In the genomic region with DNA sequence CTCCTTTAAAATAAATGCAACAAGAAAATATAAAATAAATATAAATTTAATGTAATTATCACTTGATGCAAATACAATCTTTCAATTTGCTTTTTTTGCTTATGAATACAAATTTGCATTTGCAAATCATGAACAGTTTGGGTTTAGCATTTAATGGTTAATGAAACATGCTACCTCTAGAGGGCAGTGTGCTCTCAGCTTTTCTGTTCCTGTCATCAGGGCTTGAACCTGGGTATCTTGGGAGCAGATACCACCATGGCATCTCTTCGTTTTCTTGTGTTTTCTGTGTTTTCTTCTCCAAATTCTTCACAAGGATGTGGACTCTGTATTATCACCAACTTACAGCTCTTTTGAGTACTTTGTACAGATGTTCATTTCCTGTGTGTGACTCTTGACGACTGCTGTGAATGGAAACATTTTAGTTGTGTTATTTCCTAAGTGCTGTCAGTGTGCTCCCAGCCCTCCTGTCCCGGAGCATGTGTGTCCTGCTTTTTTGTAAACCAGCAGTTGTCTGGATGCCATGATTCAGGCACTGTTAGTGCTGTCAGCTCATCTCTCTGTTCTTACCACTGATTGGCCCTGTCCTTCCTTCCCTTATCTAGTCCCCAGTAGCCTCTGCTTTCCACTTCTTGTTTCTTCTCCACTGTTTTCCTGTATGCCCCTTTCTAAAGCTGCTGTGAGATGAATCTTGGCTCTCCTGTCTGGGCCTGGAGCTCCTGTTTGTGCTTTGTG, we compare ENCODE assay signal across 8 mouse cellular contexts.
DNase-seq lines count a peak whose midpoint lies in the region; ATAC-seq and TF ChIP-seq lines count a peak whose summit lies in the region.

No protein-coding gene starts in this region.

- no peaks in the 10 kb centered on the region for H3K36me3 ChIP-seq in kidney, adult 2 months (ENCODE audit: control insufficient read depth, insufficient read depth, low read length)
- no peaks in the 10 kb centered on the region for H3K36me3 ChIP-seq in kidney, embryonic 15.5 days
- no peaks in the 10 kb centered on the region for H3K36me3 ChIP-seq in MEL (ENCODE audit: control insufficient read depth in 1 of 2, insufficient read depth in 2 of 2, low read length in 2 of 2)
- no peaks in the 10 kb centered on the region for H3K36me3 ChIP-seq in embryonic facial prominence, embryonic 10.5 days (replicated peaks)
- no peaks in the 10 kb centered on the region for H3K36me3 ChIP-seq in lung, postnatal 0 days (ENCODE audit: insufficient read depth, low read length)

- no peaks in the 10 kb centered on the region for H3K9me3 ChIP-seq in kidney, embryonic 15.5 days (replicated peaks)
- no peaks in the 10 kb centered on the region for H3K9me3 ChIP-seq in MEL (replicated peaks; ENCODE audit: insufficient read depth, low read length)
- no peaks in the 10 kb centered on the region for H3K9me3 ChIP-seq in embryonic facial prominence, embryonic 10.5 days
- no peaks in the 10 kb centered on the region for H3K9me3 ChIP-seq in lung, postnatal 0 days (ENCODE audit: low read length)

- no peak overlapping the region for H3K4me2 ChIP-seq in kidney, embryonic 15.5 days
- H3K4me2 ChIP-seq in lung, postnatal 0 days (replicated peaks; ENCODE audit: low read depth, low read length) = no peak overlapping the region

- ATAC-seq in kidney, embryonic 15.5 days (replicated peaks; ENCODE audit: low FRiP score) = no peak
- ATAC-seq in lung, postnatal 0 days = peak; percentile 67

- no peak overlapping the region for H3K9ac ChIP-seq in kidney, embryonic 15.5 days
- H3K9ac ChIP-seq in MEL (ENCODE audit: control insufficient read depth, low read depth, low read length, poor library complexity, severe bottlenecking) = no peak overlapping the region
- H3K9ac ChIP-seq in lung, postnatal 0 days (replicated peaks; ENCODE audit: low read depth) = no peak overlapping the region

- TF ChIP-seq RAD21 in MEL (IDR thresholded peaks at IDR 0.05; ENCODE audit: low read depth, low read length) = no peak; the same call in none of the 2 replicates

- H3K4me1 ChIP-seq in kidney, adult 2 months (ENCODE audit: control insufficient read depth, insufficient read depth, low read length) = peaks cover 3% of the 10 kb centered on the region; the same call in 1 of the 2 replicates
- peaks cover 10% of the 10 kb centered on the region for H3K4me1 ChIP-seq in kidney, embryonic 15.5 days
- H3K4me1 ChIP-seq in MEL (ENCODE audit: control insufficient read depth in 1 of 2, insufficient read depth in 2 of 2, low read length in 2 of 2) = peaks cover 0 to 2% of the 10 kb centered on the region in 2 experiments; a peak in 1 of 4 replicates
- peaks cover 18% of the 10 kb centered on the region for H3K4me1 ChIP-seq in embryonic facial prominence, embryonic 10.5 days
- peaks cover 3% of the 10 kb centered on the region; the same call in 1 of the 2 replicates for H3K4me1 ChIP-seq in lung, postnatal 0 days (ENCODE audit: insufficient read depth, low read depth, low read length)

- no peak for TF ChIP-seq POLR2A in kidney, adult 2 months (IDR thresholded peaks at IDR 0.05; ENCODE audit: low read depth, low read length)
- TF ChIP-seq POLR2A in MEL (IDR thresholded peaks at IDR 0.05; ENCODE audit: control insufficient read depth in 1 of 2, insufficient read depth in 1 of 2, low read depth in 1 of 2, low read length in 2 of 2, poor library complexity in 1 of 2) = no peak

- 33% methylated on average over 3 of the region's 3 CpGs for WGBS in kidney, adult 2 months
- WGBS in kidney, embryonic 15.5 days = 33% methylated on average over 3 of the region's 3 CpGs
- 40% methylated on average over 3 of the region's 3 CpGs for WGBS in embryonic facial prominence, embryonic 10.5 days
- 20% methylated on average over 3 of the region's 3 CpGs for WGBS in lung, postnatal 0 days

- TF ChIP-seq CTCF in kidney, adult 2 months (conservative IDR thresholded peaks at IDR 0.05; ENCODE audit: insufficient read depth, insufficient read length, low read depth, low read length) = peak; percentile 58
- peak; percentile 65 to 98 (median 82) for TF ChIP-seq CTCF in MEL (IDR thresholded peaks at IDR 0.05 in 2 of 3, conservative IDR thresholded peaks at IDR 0.05 in 1 of 3; ENCODE audit: control insufficient read depth in 1 of 3, insufficient read depth in 1 of 3, low read depth in 2 of 3, low read length in 3 of 3, poor library complexity in 1 of 3, severe bottlenecking in 1 of 3)
- peak; percentile 84 for TF ChIP-seq CTCF in lung, postnatal 0 days (IDR thresholded peaks at IDR 0.05)

- H3K27me3 ChIP-seq in kidney, adult 2 months (replicated peaks; ENCODE audit: control insufficient read depth, insufficient read depth, low read length) = no peaks in the 10 kb centered on the region
- H3K27me3 ChIP-seq in kidney, embryonic 15.5 days = 0 out of 2 replicates have a peak, but pooled peaks cover 6% of the 10 kb centered on the region
- no peaks in the 10 kb centered on the region for H3K27me3 ChIP-seq in MEL (ENCODE audit: control insufficient read depth in 1 of 2, insufficient read depth in 2 of 2, low read length in 2 of 2)
- H3K27me3 ChIP-seq in embryonic facial prominence, embryonic 10.5 days (replicated peaks; ENCODE audit: low read depth, poor library complexity, severe bottlenecking) = peaks cover 45% of the 10 kb centered on the region
- no peaks in the 10 kb centered on the region for H3K27me3 ChIP-seq in lung, postnatal 0 days (replicated peaks; ENCODE audit: insufficient read depth, low read length)

- peak; percentile 55 for DNase-seq in kidney, adult 2 months
- peak; percentile 24 to 37 for DNase-seq in B cell, adult 2 months
- DNase-seq in MEL (ENCODE audit: low read depth, low spot score) = peak; percentile 84
- peak; percentile 46 for DNase-seq in embryonic facial prominence, embryonic 10.5 days (ENCODE audit: low spot score)
- DNase-seq in lung, postnatal 0 days (ENCODE audit: low spot score) = peak; percentile 74
- no peak for DNase-seq in frontal cortex, postnatal 25 days (ENCODE audit: low spot score in 2 of 2)
- DNase-seq in spleen, adult 18-20 months = no peak

- no peak overlapping the region for H3K4me3 ChIP-seq in kidney, adult 2 months (ENCODE audit: insufficient read depth, low read depth, low read length)
- H3K4me3 ChIP-seq in kidney, embryonic 15.5 days (replicated peaks) = no peak overlapping the region
- H3K4me3 ChIP-seq in MEL (ENCODE audit: control insufficient read depth in 1 of 2, insufficient read depth in 1 of 2, low read depth in 2 of 2, low read length in 2 of 2) = peak overlapping the region in 1 of 2 experiments; percentile 15; a peak in 3 of 4 replicates
- no peak overlapping the region for H3K4me3 ChIP-seq in embryonic facial prominence, embryonic 10.5 days
- no peak overlapping the region for H3K4me3 ChIP-seq in lung, postnatal 0 days (ENCODE audit: low read depth, low read length)

- H3K79me2 ChIP-seq in MEL (ENCODE audit: control insufficient read depth, insufficient read depth, low read length, poor library complexity) = no peaks in the 10 kb centered on the region

- TF ChIP-seq EP300 in MEL (IDR thresholded peaks at IDR 0.05; ENCODE audit: low read depth in 1 of 2, low read length in 2 of 2) = no peak
- no peak for TF ChIP-seq EP300 in lung, postnatal 0 days (IDR thresholded peaks at IDR 0.05)

- no peak overlapping the region for H3K27ac ChIP-seq in kidney, adult 2 months (ENCODE audit: insufficient read depth, low read depth, low read length)
- H3K27ac ChIP-seq in kidney, embryonic 15.5 days = no peak overlapping the region
- H3K27ac ChIP-seq in MEL (ENCODE audit: control insufficient read depth, low read depth, low read length) = no peak overlapping the region
- 0 out of 2 replicates have a peak overlapping the region, but pooled peaks have one; percentile 41 for H3K27ac ChIP-seq in embryonic facial prominence, embryonic 10.5 days (replicated peaks)
- H3K27ac ChIP-seq in lung, postnatal 0 days (ENCODE audit: low read length) = peak overlapping the region; percentile 58; the same call in 1 of the 2 replicates

TF ChIP-seq in MEL, 35 proteins besides CTCF, POLR2A, EP300 and RAD21 (continues in another document):
- TF ChIP-seq TAL1 (IDR thresholded peaks at IDR 0.05; ENCODE audit: low read length) (no peak), ELF1 (IDR thresholded peaks at IDR 0.05; ENCODE audit: low read depth, low read length) (peak; percentile 32; the same call in 1 of the 2 replicates), ZMIZ1 (IDR thresholded peaks at IDR 0.05; ENCODE audit: low read depth, low read length) (no peak), MYB (IDR thresholded peaks at IDR 0.05; ENCODE audit: low read depth, low read length) (0 out of 2 replicates have a peak, but pooled peaks have one; percentile 21), ZNF384 (IDR thresholded peaks at IDR 0.05; ENCODE audit: low read depth, low read length) (peak; percentile 60; the same call in 1 of the 2 replicates), CHD1 (IDR thresholded peaks at IDR 0.05; ENCODE audit: low read depth, low read length) (no peak), GATA1 (IDR thresholded peaks at IDR 0.05; ENCODE audit: low read depth, low read length) (peak; percentile 54; the same call in 1 of the 2 replicates), ZC3H11A (IDR thresholded peaks at IDR 0.05; ENCODE audit: low read depth, low read length) (peak; percentile 98), RCOR1 (IDR thresholded peaks at IDR 0.05; ENCODE audit: low read depth, low read length) (0 out of 2 replicates have a peak, but pooled peaks have one; percentile 16), SIN3A (IDR thresholded peaks at IDR 0.05; ENCODE audit: low read length) (peak; percentile 66), NRF1 (IDR thresholded peaks at IDR 0.05; ENCODE audit: insufficient read depth, low read depth, low read length, poor library complexity, severe bottlenecking) (no peak), MAX (IDR thresholded peaks at IDR 0.05; ENCODE audit: low read length) (peak; percentile 59; the same call in 1 of the 2 replicates), GABPA (IDR thresholded peaks at IDR 0.05; ENCODE audit: low read depth, low read length) (no peak), E2F4 (IDR thresholded peaks at IDR 0.05; ENCODE audit: borderline replicate concordance, low read depth, low read length) (no peak), MAZ (IDR thresholded peaks at IDR 0.05; ENCODE audit: low read depth, low read length) (no peak), TBP (IDR thresholded peaks at IDR 0.05; ENCODE audit: low read depth, low read length) (0 out of 2 replicates have a peak, but pooled peaks have one; percentile 19), HCFC1 (IDR thresholded peaks at IDR 0.05; ENCODE audit: low read depth, low read length) (no peak), JUND (IDR thresholded peaks at IDR 0.05; ENCODE audit: low read depth, low read length) (peak; percentile 74; the same call in 1 of the 2 replicates), TCF12 (IDR thresholded peaks at IDR 0.05; ENCODE audit: low read depth, low read length) (0 out of 2 replicates have a peak, but pooled peaks have one; percentile 12), POLR2AphosphoS5 (IDR thresholded peaks at IDR 0.05; ENCODE audit: borderline replicate concordance, low read depth, low read length) (no peak), ZKSCAN1 (IDR thresholded peaks at IDR 0.05; ENCODE audit: low read depth, low read length) (no peak), NELFE (IDR thresholded peaks at IDR 0.05; ENCODE audit: low read depth, low read length) (no peak)

Comparison
In these comparisons a context has a peak if more than half of its experiments do, and no peak if none do; other contexts are left out.
1. DNase-seq: peak in kidney, adult 2 months (single experiment), B cell, adult 2 months (2 of 2), MEL (single experiment), embryonic facial prominence, embryonic 10.5 days (single experiment) and lung, postnatal 0 days (single experiment); none in frontal cortex, postnatal 25 days (0 of 2) and spleen, adult 18-20 months (0 of 2).
2. H3K27ac ChIP-seq: peak in embryonic facial prominence, embryonic 10.5 days (single experiment) and lung, postnatal 0 days (single experiment); none in kidney, adult 2 months (single experiment), kidney, embryonic 15.5 days (single experiment) and MEL (single experiment).
3. Peak in every context shown above with its lines, with median percentiles within 50 percentile points of each other: CTCF ChIP-seq.